Mouse (Mus musculus): Measurements from ENCODE around the gene Cd200r3. TPM values are rescaled to one million over a fixed set of nuclear protein-coding genes. Genes with fewer than 3 reads are reported as not detected.

The Cd200r3 gene
- polyA plus RNA-seq, 1 experiment from 2014 or later: 0.61 TPM

DNA sequence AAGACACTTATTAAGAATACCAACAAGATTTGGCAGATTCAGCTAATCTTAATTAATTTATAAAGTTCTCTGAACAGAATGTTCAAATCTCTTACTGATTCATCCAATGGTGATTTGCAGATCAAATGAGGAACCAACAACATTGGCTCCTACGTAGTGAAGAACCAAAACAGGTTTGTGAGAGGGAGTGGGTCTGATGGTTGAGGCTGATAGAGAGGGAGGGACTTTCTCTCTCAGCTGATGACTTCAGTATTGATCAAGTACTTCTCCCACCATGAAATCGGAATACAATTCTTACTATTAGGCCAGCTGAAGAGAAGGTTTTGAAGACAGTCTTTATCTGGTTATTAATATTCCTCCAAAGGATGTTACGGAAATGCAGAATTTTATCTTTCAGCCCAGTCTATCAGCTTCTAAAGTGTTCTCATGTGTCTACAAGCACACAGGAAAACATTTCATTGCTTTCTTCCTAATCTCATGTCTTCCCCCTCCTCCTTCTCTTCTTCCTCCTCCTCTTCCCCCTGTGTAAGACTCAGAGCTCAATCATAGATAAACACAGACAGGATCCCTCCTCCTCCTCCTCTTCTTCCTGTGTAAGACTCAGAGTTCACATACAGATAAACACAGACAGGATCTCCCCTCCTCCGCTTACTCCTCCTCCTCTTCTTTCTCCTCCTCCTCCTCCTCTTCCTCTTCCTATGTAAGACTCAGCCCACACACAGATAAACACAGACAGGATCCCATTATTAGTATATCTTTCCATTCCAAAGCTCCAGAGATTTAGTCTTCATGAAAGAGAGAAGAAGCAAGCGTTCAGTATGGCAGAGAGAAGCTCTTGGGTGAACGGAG is 21.3 kb downstream of the Cd200r3 start:
- DNase-seq (ENCODE audit: low spot score): no peak
- WGBS: 81% methylated on average over 6 of the region's 6 CpGs
- TF ChIP-seq EP300 (optimal IDR thresholded peaks at IDR 0.05): no peak
- ATAC-seq (ENCODE audit: low FRiP score, low TSS enrichment): no peak
- no peak overlapping the region for H3K9ac ChIP-seq (ENCODE audit: low read length)
- H3K4me1 ChIP-seq (replicated peaks; ENCODE audit: control insufficient read depth, insufficient read depth): no peaks in the 10 kb centered on the region
- no peaks in the 10 kb centered on the region for H3K27me3 ChIP-seq (ENCODE audit: control insufficient read depth, insufficient read depth, low read length)
- no peak overlapping the region for H3K4me3 ChIP-seq (ENCODE audit: low read depth, low read length)
- H3K9me3 ChIP-seq (ENCODE audit: control insufficient read depth, low read length): no peaks in the 10 kb centered on the region
- no peak overlapping the region for H3K4me2 ChIP-seq (replicated peaks; ENCODE audit: low read depth)
- H3K27ac ChIP-seq (replicated peaks): no peak overlapping the region
- no peaks in the 10 kb centered on the region for H3K36me3 ChIP-seq (ENCODE audit: control insufficient read depth, insufficient read depth, low read length)

DNA sequence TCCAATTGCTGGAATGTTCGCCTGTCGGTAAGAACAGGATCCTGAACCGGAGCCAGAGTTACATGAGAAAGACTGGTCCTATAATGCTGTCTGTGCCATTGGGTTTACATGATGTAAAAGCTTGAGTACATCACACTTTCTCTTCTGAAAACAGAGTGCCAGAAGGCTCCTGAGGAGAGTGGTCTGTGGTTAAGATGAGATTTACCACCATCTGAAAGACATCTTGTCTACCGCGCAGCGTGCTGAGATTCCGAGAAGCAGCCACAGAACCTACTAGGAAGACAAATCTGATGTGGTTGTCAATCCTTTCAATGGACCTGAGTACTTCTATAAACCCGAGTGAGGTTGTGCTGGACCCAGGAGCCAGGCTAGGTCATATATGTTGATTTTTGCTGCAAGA is 21.9 kb downstream of the Cd200r3 start:
- 87% methylated on average over 8 of the region's 8 CpGs for WGBS
- Histone ChIP-seq H3K4me2 (replicated peaks; ENCODE audit: low read depth) (no peak overlapping the region), H3K9me3 (ENCODE audit: control insufficient read depth, low read length) (no peaks in the 10 kb centered on the region), H3K9ac (ENCODE audit: low read length) (no peak overlapping the region), H3K27me3 (ENCODE audit: control insufficient read depth, insufficient read depth, low read length) (no peaks in the 10 kb centered on the region), H3K4me3 (ENCODE audit: low read depth, low read length) (no peak overlapping the region), H3K27ac (replicated peaks) (no peak overlapping the region), H3K4me1 (replicated peaks; ENCODE audit: control insufficient read depth, insufficient read depth) (no peaks in the 10 kb centered on the region), H3K36me3 (ENCODE audit: control insufficient read depth, insufficient read depth, low read length) (no peaks in the 10 kb centered on the region)
- DNase-seq (ENCODE audit: low spot score): no peak
- TF ChIP-seq EP300 (optimal IDR thresholded peaks at IDR 0.05): no peak
- TF ChIP-seq CTCF (IDR thresholded peaks at IDR 0.05; ENCODE audit: low read depth): no peak
- no peak for ATAC-seq (ENCODE audit: low FRiP score, low TSS enrichment)

DNA sequence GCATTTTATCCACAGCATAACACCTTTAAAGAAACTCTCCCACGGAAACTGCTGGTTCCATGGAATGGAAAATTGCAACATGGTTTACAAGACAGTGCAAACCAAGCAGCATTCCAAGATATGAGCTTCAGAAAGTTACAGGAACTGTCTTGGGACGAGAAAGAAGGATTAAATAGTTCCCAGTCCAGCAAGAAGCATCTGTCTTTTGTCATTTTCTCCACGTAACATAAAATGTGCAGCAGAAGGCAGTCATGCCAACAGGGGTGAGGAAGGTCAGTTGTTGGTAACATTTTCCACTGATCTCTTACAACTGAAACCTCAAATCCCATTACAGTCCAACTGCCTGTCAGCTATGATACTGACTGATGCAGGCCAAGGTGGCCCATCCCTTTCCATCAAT is 22.4 kb downstream of the Cd200r3 start:
- no peaks in the 10 kb centered on the region for H3K36me3 ChIP-seq (ENCODE audit: control insufficient read depth, insufficient read depth, low read length)
- TF ChIP-seq CTCF (IDR thresholded peaks at IDR 0.05; ENCODE audit: low read depth) (no peak), EP300 (optimal IDR thresholded peaks at IDR 0.05) (no peak)
- no peak overlapping the region for H3K4me3 ChIP-seq (ENCODE audit: low read depth, low read length)
- H3K27me3 ChIP-seq (ENCODE audit: control insufficient read depth, insufficient read depth, low read length): no peaks in the 10 kb centered on the region
- H3K9me3 ChIP-seq (ENCODE audit: control insufficient read depth, low read length): no peaks in the 10 kb centered on the region
- no peak overlapping the region for H3K4me2 ChIP-seq (replicated peaks; ENCODE audit: low read depth)
- no peak overlapping the region for H3K27ac ChIP-seq (replicated peaks)
- H3K4me1 ChIP-seq (replicated peaks; ENCODE audit: control insufficient read depth, insufficient read depth): no peaks in the 10 kb centered on the region
- ATAC-seq (ENCODE audit: low FRiP score, low TSS enrichment) (no peak), DNase-seq (ENCODE audit: low spot score) (no peak)
- WGBS: 37% methylated on average over 3 of the region's 3 CpGs
- no peak overlapping the region for H3K9ac ChIP-seq (ENCODE audit: low read length)

DNA sequence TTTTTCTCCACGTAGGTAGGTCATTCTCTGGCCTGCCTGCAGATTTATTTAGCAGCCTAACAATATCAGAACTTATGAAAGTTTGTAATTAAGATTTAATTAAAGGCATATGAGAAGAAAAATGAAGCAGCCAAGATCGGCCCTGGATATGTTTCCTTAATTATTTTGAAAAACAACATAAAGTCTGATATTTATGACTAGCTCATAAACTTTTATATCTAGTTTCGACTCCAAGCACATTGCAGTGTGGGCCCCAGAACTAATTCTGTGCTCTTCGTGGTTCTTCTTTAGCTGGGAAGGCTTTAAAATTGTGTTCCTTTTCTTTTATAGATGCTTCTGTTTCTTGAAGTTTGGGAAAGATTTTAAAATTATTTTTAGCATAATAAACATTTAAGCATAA is 23.4 kb downstream of the Cd200r3 start:
- Histone ChIP-seq H3K9ac (ENCODE audit: low read length) (no peak overlapping the region), H3K27ac (replicated peaks) (no peak overlapping the region), H3K4me1 (replicated peaks; ENCODE audit: control insufficient read depth, insufficient read depth) (no peaks in the 10 kb centered on the region), H3K36me3 (ENCODE audit: control insufficient read depth, insufficient read depth, low read length) (no peaks in the 10 kb centered on the region), H3K4me2 (replicated peaks; ENCODE audit: low read depth) (no peak overlapping the region), H3K4me3 (ENCODE audit: low read depth, low read length) (no peak overlapping the region), H3K9me3 (ENCODE audit: control insufficient read depth, low read length) (no peaks in the 10 kb centered on the region), H3K27me3 (ENCODE audit: control insufficient read depth, insufficient read depth, low read length) (no peaks in the 10 kb centered on the region)
- no peak for ATAC-seq (ENCODE audit: low FRiP score, low TSS enrichment)
- WGBS: 67% methylated on average over 4 of the region's 4 CpGs
- TF ChIP-seq CTCF (IDR thresholded peaks at IDR 0.05; ENCODE audit: low read depth) (no peak), EP300 (optimal IDR thresholded peaks at IDR 0.05) (no peak)
- no peak for DNase-seq (ENCODE audit: low spot score)

DNA sequence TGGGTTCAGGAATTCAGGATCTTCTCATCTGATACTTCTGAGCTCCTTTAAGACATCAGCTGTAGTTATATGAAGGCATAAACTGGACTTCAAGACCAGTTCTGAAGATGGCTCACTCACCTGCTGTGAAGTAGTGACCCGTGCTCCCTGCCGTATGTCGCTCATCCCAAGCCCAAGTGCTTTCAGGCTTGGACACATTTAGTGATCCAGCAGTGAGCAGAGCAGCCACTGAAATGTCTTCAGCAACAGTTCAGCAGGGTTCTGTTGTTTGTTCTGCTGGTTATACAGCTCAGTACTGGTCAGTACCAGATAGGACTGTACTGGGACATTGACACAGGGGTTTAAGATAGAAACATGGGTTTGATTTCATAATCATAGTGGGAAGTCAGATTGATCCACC is 24.6 kb downstream of the Cd200r3 start:
- Histone ChIP-seq H3K4me2 (replicated peaks; ENCODE audit: low read depth) (no peak overlapping the region), H3K4me1 (replicated peaks; ENCODE audit: control insufficient read depth, insufficient read depth) (no peaks in the 10 kb centered on the region), H3K27ac (replicated peaks) (no peak overlapping the region), H3K9me3 (ENCODE audit: control insufficient read depth, low read length) (no peaks in the 10 kb centered on the region), H3K36me3 (ENCODE audit: control insufficient read depth, insufficient read depth, low read length) (no peaks in the 10 kb centered on the region), H3K4me3 (ENCODE audit: low read depth, low read length) (no peak overlapping the region), H3K9ac (ENCODE audit: low read length) (no peak overlapping the region), H3K27me3 (ENCODE audit: control insufficient read depth, insufficient read depth, low read length) (no peaks in the 10 kb centered on the region)
- DNase-seq (ENCODE audit: low spot score) (no peak), ATAC-seq (ENCODE audit: low FRiP score, low TSS enrichment) (no peak)
- WGBS: 95% methylated on average over 3 of the region's 3 CpGs
- no peak for TF ChIP-seq EP300 (optimal IDR thresholded peaks at IDR 0.05)
- no peak for TF ChIP-seq CTCF (IDR thresholded peaks at IDR 0.05; ENCODE audit: low read depth)

DNA sequence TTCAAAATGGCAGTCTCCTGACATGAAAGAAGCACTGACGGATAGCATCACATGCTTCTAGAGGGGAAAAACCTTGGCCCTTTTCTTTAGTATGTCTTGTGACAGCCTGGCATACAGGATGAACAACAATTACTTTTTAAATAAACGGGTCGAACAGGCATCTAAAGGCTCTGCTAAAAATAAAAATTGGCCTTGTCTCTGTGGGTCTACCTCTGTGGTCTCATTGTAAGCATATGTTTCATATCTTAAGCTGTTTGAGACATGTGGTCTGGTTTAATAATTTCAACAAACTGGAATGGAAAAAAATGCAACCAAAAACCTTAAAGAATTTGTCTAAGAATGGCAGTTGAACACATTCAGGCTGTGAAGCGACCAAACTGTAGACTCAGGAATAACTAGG is 27.4 kb downstream of the Cd200r3 start:
- H3K4me1 ChIP-seq (replicated peaks; ENCODE audit: control insufficient read depth, insufficient read depth): no peaks in the 10 kb centered on the region
- H3K36me3 ChIP-seq (ENCODE audit: control insufficient read depth, insufficient read depth, low read length): no peaks in the 10 kb centered on the region
- H3K9ac ChIP-seq (ENCODE audit: low read length): no peak overlapping the region
- WGBS: 46% methylated on average over 4 of the region's 4 CpGs
- ATAC-seq (ENCODE audit: low FRiP score, low TSS enrichment) (no peak), DNase-seq (ENCODE audit: low spot score) (no peak)
- no peak overlapping the region for H3K4me3 ChIP-seq (ENCODE audit: low read depth, low read length)
- H3K27me3 ChIP-seq (ENCODE audit: control insufficient read depth, insufficient read depth, low read length): no peaks in the 10 kb centered on the region
- no peak for TF ChIP-seq EP300 (optimal IDR thresholded peaks at IDR 0.05)
- no peak for TF ChIP-seq CTCF (IDR thresholded peaks at IDR 0.05; ENCODE audit: low read depth)
- H3K9me3 ChIP-seq (ENCODE audit: control insufficient read depth, low read length): no peaks in the 10 kb centered on the region
- no peak overlapping the region for H3K4me2 ChIP-seq (replicated peaks; ENCODE audit: low read depth)
- no peak overlapping the region for H3K27ac ChIP-seq (replicated peaks)

Data from stomach, postnatal 0 days (tissue).